Mouse (Mus musculus) cortical plate, adult 2 months (tissue): ENCODE measurements around the gene Txnip.

Experiments
- CTCF ChIP-seq: fragments of 200-500 bp; IDR thresholded peaks from 2 replicates; pipeline ENCODE4 v1.5.1; 2011; ENCODE audit warnings: mild to moderate bottlenecking, control low read depth, low read length; ENCODE audit not compliant: insufficient read depth; ENCODE audit errors: extremely low read depth
- POLR2A ChIP-seq: fragments of 200-500 bp; IDR thresholded peaks from 2 replicates; pipeline ENCODE4 v1.6.1; 2011; ENCODE audit warnings: mild to moderate bottlenecking, low read length, control low read depth; ENCODE audit not compliant: insufficient read depth; ENCODE audit errors: extremely low read depth

- TF ChIP-seq POLR2A = no peak
- TF ChIP-seq CTCF = no peak
These were observed 14.4 kb upstream of the Txnip start for GRCm38 (mm10) chr3:96543345-96543744.
